Mouse (Mus musculus): ENCODE data around the gene Tmem229a.

Gene Tmem229a

DNA sequence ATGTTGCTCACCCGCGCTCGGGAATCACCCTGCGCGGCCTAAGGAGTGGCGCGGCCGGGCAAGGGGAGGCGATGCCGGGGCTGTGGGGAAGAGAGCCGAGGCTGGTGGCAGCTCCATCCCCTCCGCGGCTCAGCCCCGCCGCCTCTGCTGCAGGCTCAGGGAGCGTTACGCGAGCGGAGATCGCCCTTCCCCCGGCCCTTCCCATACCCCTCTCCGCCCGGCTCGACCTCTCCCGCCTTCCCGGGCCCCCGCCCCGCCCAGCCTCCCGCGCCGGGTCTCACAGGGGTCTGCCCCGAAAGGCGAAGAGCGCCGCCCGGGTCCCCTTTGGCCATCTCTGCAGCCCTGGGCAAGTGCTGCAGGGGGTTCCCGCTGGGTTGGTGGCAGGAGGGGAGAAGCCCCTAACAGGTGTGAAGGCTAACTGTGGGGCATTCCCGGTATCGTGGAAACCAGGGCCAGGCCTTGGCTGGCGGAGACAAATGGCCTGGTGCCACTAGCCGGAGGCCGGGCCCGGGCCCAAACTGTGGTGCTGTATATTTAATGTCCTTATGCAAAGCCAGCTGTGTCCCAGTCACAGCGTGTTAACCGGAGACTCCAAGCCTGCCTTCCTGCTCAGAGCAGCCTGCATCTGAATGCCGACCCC is at the start of gene Tmem229a:
Gene Tmem229a, minus strand, starts transcription at position 352 of the 640 bp plus-strand sequence.
- DNase-seq (ENCODE audit: extremely low read depth, low read depth, low spot score): no peak

DNA sequence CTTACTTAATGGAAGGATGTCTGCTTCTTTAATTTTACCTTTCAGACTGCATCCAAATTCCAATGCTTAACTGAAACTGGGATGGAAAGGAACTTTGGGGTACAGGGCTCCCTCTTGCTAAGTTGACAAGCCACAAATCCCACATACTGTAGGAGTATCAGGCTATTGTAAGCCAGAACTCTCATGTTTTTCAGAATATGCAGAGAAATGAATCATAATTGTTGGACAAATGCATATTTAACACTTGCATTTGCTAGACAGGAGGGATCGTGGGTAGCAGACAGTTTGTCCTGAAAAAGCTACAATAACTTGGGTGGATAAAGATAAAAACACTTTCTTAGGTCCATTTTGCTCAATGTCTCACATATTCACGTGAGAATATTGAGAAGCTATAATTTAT is 37.7 kb upstream of the Tmem229a start:
- no peak for DNase-seq (ENCODE audit: extremely low read depth, low read depth, low spot score)

DNA sequence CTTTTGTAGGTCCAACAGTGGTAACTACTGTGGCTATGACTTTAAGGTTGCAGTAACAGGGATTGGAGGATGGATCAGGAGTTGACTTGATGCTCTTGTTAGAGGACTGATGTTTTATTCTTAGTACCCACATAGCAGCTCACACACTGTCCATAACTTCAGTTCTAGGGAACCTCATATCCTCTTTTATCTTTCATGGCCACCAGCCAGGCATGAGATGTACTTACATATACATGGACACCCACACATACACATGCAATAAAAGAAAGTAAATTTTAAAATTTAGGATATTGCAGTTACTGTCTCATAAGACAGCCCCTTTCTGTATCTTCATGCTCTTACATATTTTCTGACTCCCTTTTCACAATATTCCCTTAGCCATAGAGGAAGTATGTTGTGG is 33.7 kb upstream of the Tmem229a start:
- DNase-seq (ENCODE audit: extremely low read depth, low read depth, low spot score): no peak

DNA sequence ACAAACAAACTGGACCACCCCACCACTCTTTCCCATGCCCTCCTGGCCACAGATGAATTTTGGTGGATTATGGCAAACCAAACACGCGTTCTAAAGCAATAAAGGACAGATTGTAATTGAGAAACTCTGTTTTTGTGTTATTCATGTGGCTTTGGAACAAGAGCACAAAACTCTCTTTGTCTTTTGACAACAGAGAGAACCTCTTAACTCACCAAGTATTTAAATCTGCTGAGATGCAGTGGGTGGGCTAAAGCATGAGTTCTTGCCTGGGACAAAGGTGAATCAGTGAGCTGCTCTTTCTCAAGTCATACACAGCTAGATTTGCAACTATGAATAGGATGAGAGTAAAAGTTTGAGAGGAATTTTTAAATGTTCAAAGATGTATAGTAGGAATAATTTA is 20.1 kb upstream of the Tmem229a start:
- DNase-seq (ENCODE audit: extremely low read depth, low read depth, low spot score): no peak

DNA sequence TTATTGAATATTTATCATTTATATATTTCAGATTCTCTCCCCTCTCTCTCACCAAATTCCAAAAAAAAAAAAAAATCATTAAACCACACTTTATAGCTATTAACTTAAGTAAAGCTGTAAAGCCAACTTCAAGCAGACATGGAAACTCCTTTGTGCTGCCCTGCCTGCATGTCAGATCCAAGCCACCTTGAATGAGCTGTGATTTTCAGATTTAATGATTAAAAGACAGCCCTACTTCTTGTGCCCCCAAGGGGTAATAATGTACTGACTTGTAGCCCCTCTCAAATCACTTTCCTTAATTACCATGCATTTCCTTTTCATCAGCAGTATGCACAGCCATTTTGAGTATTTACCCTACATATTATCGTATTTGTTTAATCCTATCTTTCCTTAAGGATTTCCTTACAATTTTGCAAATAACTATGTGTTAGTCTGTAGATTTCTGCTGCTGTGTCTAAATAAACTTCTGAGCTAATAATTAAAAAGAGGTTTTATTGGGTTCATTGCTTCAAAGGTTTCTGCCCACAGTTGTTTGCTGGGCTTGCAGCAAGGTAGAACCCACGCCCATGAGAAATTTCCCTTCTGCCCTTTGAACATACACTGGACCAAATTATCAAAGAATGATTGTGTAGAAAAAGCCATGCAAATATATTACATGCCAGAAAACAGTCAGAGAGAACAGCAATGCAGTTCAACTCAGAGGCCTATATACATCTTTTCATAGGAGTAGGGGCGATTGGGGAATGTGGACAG is 12.6 kb upstream of the Tmem229a start:
- DNase-seq (ENCODE audit: extremely low read depth, low read depth, low spot score): no peak

DNA sequence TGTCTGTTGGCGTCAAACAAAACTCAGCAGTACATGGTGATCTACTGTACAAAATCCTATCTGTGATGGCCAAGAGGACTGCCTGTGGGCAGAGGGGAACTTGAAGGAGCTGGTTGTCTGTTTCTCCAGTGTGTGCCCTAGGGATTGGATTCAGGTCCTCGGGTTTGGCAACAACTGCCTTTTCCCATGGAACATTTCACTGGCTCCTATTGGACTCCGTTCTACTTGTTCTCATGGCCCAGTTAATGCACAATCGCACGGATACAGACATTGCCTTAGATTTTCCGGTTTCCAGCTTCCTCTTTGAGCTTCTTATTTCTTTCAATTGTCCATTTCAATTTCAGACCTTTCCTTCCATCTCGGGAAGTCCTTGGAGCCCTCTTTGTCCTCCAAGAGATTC is 11.6 kb upstream of the Tmem229a start:
- no peak for DNase-seq (ENCODE audit: extremely low read depth, low read depth, low spot score)

GRCm38 (mm10) chr6:24966010-24966682 is 10.0 kb upstream of the Tmem229a start:
- DNase-seq (ENCODE audit: extremely low read depth, low read depth, low spot score): no peak

DNA sequence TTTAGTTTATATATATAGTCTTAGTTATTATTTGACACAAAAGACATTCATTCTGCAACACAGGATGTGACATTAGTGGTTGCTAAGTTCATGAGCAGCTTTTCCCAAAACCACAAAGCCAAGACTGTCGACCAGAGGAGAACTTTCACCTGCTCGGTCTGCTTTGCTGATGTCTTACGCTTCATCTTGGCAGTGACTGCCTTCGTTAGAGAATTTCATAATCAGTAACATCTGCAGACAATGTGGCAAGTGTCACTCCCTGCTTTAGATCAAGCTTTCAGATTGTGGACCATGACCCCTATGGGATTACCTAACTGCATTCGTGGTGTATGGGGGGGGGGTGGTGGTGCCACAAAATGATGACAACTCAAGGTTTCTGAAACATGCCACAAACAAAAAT is 7.7 kb upstream of the Tmem229a start:
- DNase-seq (ENCODE audit: extremely low read depth, low read depth, low spot score): no peak

- no peak for DNase-seq (ENCODE audit: extremely low read depth, low read depth, low spot score)
Measured at GRCm38 (mm10) chr6:24956586-24956973, 483 bp upstream of the Tmem229a start.

DNA sequence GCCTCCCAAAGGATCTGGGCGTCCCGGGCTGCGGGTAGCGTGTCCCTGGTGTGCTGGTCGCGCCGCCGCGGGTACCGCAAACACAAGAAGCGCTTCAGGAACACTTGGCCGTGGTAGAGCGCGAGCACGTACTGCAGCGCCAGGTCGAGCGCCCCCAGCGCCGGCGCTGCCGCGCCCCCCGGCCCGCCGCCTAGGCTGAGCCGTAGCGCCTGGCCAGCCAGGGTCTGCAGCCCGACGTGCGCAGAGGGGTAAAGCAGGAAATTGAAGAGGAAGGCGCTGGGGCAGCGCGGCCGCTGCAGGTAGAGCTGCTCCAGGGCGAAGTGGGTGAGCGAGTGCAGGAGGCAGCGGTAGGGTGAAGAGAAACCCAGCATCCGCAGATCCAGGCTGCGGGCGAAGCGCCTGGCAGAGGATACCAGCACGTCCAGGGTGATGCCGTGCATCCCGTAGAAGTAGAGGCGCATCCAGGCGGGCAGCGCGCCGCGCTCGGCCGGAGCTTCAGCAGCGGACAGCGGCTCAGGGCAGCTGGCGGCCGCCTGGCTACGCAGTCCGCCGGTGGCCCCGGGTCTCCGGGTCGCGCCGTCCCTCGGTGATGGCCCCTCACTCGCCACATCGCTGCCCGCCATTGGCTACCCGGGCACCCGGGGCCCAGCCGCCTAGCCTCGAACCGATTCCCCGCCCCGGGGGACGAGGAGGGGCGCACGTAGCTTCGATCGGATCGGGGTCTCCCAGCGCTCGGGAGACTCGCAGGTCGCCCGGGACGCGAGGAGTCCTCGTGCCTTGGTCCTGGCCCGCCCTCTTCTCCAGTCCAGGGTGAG is 759 bp downstream of the Tmem229a start:
- no peak for DNase-seq (ENCODE audit: extremely low read depth, low read depth, low spot score)

DNA sequence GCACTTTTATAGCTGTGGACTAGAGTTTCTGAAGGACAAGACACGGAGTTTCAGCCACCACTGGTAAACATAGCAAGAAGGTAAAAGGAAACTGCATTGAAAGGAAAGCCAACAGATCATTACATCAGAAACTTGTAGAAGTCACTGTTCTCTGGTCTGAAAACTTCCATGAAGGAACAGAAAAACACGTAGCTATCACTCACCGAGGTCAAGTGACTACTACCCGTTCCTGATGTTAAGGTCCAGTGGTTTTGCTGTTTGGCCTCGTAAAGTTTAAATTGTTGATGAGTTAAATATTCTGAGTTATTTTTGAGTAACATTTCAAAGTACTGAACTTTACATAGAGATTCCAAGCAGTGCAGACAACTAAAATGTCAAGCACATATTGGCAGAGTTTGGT is 2.0 kb downstream of the Tmem229a start:
- DNase-seq (ENCODE audit: extremely low read depth, low read depth, low spot score): no peak

DNA sequence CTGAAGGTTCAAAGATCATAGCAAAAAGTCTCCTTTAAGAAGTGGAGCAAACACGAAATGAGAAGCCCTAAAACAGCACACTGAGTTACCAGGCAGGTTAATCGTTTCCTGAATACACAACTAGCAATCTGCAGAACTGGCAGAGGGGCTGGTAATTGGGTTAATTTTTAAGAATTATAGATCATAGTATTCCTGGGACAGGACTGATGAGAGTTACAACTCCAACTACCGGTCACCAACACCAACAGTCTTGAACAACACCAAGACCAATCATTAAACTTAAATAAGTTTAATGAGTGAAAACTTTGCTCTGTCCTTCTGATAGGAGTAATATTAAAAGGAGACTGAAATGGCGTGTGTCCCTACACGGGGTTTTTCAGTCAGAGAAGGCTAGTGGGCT is 3.8 kb downstream of the Tmem229a start:
- DNase-seq (ENCODE audit: extremely low read depth, low read depth, low spot score): no peak

- DNase-seq (ENCODE audit: extremely low read depth, low read depth, low spot score): no peak
Measured at GRCm38 (mm10) chr6:24950669-24951068, 5.4 kb downstream of the Tmem229a start.

GRCm38 (mm10) chr6:24925076-24925785 is 30.9 kb downstream of the Tmem229a start:
- no peak for DNase-seq (ENCODE audit: extremely low read depth, low read depth, low spot score)

GRCm38 (mm10) chr6:24913591-24913990 is 42.5 kb downstream of the Tmem229a start:
- no peak for DNase-seq (ENCODE audit: extremely low read depth, low read depth, low spot score)

DNA sequence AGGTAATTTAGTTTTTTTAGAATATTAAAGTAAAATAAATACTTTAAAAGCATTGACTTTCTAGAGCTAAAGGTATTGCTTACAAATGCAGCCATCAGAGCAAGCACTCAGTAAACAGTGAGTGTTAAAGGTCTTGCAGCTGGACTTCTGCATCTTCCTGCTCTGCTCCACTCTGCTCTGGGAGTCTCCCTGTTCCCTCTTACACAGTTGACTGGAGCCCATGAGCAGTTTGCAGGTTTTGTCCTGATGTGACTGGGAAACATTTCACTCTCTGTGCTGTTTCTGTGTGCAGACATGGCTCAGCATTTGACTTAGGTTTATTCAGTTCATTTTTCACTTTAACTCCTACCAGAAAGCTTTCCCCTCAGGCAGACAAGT is 45.4 kb downstream of the Tmem229a start:
- DNase-seq (ENCODE audit: extremely low read depth, low read depth, low spot score): no peak

DNA sequence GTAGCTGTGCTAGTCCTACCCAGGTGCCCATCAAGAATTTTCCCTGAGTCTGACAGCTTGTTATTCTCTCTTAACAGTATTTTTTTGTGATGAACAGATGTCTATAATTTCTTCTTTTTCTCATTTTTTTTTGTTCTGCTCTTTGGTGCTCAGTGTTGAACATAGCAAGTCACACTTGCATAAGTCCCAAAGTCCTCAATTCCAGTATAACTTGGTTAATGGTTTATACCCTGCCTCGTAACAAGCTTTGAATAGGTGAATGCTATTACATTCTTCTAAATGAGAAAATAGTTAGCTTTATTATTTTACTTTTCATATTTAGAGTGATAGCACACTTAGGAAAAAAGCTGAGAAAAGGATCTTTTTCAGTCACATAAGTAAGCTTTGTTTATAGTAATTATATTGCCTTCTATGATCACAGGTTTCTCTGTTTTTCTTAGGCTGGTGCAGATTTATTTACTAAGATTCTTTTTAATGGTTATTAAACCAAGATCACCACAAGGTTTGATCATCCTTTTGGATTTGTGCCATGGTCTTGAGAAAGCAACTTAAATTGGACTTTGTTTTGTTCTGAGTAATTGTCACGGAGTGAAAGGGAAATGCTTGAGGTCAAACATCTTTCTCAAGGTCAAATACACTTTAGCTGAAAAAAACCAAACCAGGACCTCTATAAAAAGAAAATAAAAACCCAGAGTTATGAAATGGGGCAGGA is 45.9 kb downstream of the Tmem229a start:
- DNase-seq (ENCODE audit: extremely low read depth, low read depth, low spot score): no peak

GRCm38 (mm10) chr6:24907824-24908223 is 48.3 kb downstream of the Tmem229a start:
- DNase-seq (ENCODE audit: extremely low read depth, low read depth, low spot score): no peak

- DNase-seq (ENCODE audit: extremely low read depth, low read depth, low spot score): no peak
Measured at GRCm38 (mm10) chr6:24905101-24905500, 51.0 kb downstream of the Tmem229a start.
